Mouse (Mus musculus) granulocyte monocyte progenitor cell, adult 5-6 weeks (primary cell): ENCODE measurements at regions not wholly inside any gene's neighbourhood (a gene's known extent, or its start where the extent isn't known, plus 50 kb on each side); places are given as distances from the start of the nearest gene placed in this dataset.

ENCODE experiments used
- ATAC-seq: replicated peaks from 2 replicates; pipeline ENCODE4 v1.8.0; 2016; ENCODE audit warnings: mild to moderate bottlenecking, moderate TSS enrichment, inconsistent platforms; ENCODE audit not compliant: poor library complexity, severe bottlenecking

- ATAC-seq: peak; percentile 65; the same call in 1 of the 2 replicates
Observed at GRCm38 (mm10) chrX:117885691-117886090, 541.3 kb upstream of the Tgif2lx2 start.
